Mouse (Mus musculus) kidney, embryonic 15.5 days (tissue): ENCODE measurements around the gene Olfr25. TPM values are rescaled to one million over a fixed set of nuclear protein-coding genes. Genes with fewer than 3 reads are reported as not detected.

Experiments
- ATAC-seq: fragments of 200-750 bp; cut with Nextera tagmentation; replicated peaks from 2 replicates; pipeline ENCODE4 v1.8.0; 2017; ENCODE audit warnings: moderate TSS enrichment; ENCODE audit not compliant: low FRiP score
- H3K27ac ChIP-seq: fragments of 300-500 bp; sonication (generic); 2 replicates; pipeline ENCODE4 v1.5.1; 2015; ENCODE audit warnings: mild to moderate bottlenecking, inconsistent platforms
- H3K27me3 ChIP-seq: fragments of 300-500 bp; sonication (generic); 2 replicates; pipeline ENCODE4 v1.6.1; 2015; ENCODE audit warnings: inconsistent platforms
- H3K36me3 ChIP-seq: fragments of 300-500 bp; sonication (generic); 2 replicates; pipeline ENCODE4 v1.6.1; 2015; ENCODE audit warnings: inconsistent platforms
- H3K4me1 ChIP-seq: fragments of 300-500 bp; sonication (generic); 2 replicates; pipeline ENCODE4 v1.6.1; 2015; ENCODE audit warnings: inconsistent platforms
- H3K4me2 ChIP-seq: fragments of 300-500 bp; sonication (generic); 2 replicates; pipeline ENCODE4 v1.6.1; 2015; ENCODE audit warnings: moderate library complexity, mild to moderate bottlenecking, inconsistent platforms
- H3K4me3 ChIP-seq: fragments of 300-500 bp; sonication (generic); replicated peaks from 2 replicates; pipeline ENCODE4 v1.5.1; 2015; ENCODE audit warnings: mild to moderate bottlenecking, inconsistent platforms
- H3K9ac ChIP-seq: fragments of 300-500 bp; sonication (generic); 2 replicates; pipeline ENCODE4 v1.6.1; 2015; ENCODE audit warnings: mild to moderate bottlenecking, inconsistent platforms
- H3K9me3 ChIP-seq: fragments of 300-500 bp; sonication (generic); replicated peaks from 2 replicates; pipeline ENCODE4 v1.6.1; 2016; ENCODE audit warnings: inconsistent platforms
- WGBS: fragments of 180-500 bp; shearing (Covaris S2); methylation state at CpG from one replicate; pipeline ENCODE4 v1.1.7; 2015; ENCODE audit warnings: mixed read lengths; 5-methylcytosine and 5-hydroxymethylcytosine counted together
- polyA plus RNA-seq: library from polyadenylated mRNA; unstranded; fragments of >200 nt; fragmentation: Nextera tagmentation; extraction: Ambion mirVana; gene quantifications from 2 replicates; pipeline ENCODE4 v1.2.1, GENCODE M21; 2015

The Olfr25 gene
- polyA plus RNA-seq, result not detected in 2 replicates

GRCm38 (mm10) chr9:38328760-38329159 is at the start of gene Olfr25:
Gene Olfr25, plus strand, starts transcription at chr9:38329060.
- H3K27ac ChIP-seq, result no peak within 1 kb of the TSS
- H3K27me3 ChIP-seq, result no peaks in the 10 kb centered on the region
- H3K9me3 ChIP-seq, result no peaks in the 10 kb centered on the region
- 82% methylated on average over 3 of the region's 3 CpGs for WGBS
- H3K4me2 ChIP-seq, result no peak within 1 kb of the TSS
- H3K9ac ChIP-seq, result no peak within 1 kb of the TSS
- H3K4me3 ChIP-seq, result no peak within 1 kb of the TSS
- ATAC-seq, result no peak
- no peaks in the 10 kb centered on the region for H3K4me1 ChIP-seq
- H3K36me3 ChIP-seq, result no peaks in the 10 kb centered on the region

GRCm38 (mm10) chr9:38290807-38291206 is 38.1 kb upstream of the Olfr25 start, which contains the start of gene Olfr896-ps1:
Gene Olfr896-ps1, plus strand, starts transcription at chr9:38291107.
- no peak within 1 kb of the TSS for H3K4me3 ChIP-seq
- no peaks in the 10 kb centered on the region for H3K4me1 ChIP-seq
- no peak within 1 kb of the TSS for H3K4me2 ChIP-seq
- no peaks in the 10 kb centered on the region for H3K36me3 ChIP-seq
- WGBS, result 87% methylated on average over 1 of the region's 1 CpGs
- H3K27me3 ChIP-seq, result no peaks in the 10 kb centered on the region
- no peak within 1 kb of the TSS for H3K9ac ChIP-seq
- H3K27ac ChIP-seq, result no peak within 1 kb of the TSS
- no peaks in the 10 kb centered on the region for H3K9me3 ChIP-seq
- no peak for ATAC-seq

- Histone ChIP-seq H3K27me3 (no peaks in the 10 kb centered on the region), H3K4me3 (no peak within 1 kb of the TSS)
- 95% methylated on average over 4 of the region's 4 CpGs for WGBS
These were observed 19.3 kb downstream of the Olfr25 start, which contains the start of gene Olfr898 for GRCm38 (mm10) chr9:38348111-38348510. Gene Olfr898, plus strand, starts transcription at chr9:38348411.

GRCm38 (mm10) chr9:38366596-38366995 is 37.7 kb downstream of the Olfr25 start, which contains the start of gene Olfr250:
Gene Olfr250, plus strand, starts transcription at chr9:38366896.
- ATAC-seq, result no peak
- H3K9me3 ChIP-seq, result no peaks in the 10 kb centered on the region
- WGBS, result 95% methylated on average over 2 of the region's 2 CpGs
- H3K27ac ChIP-seq, result no peak within 1 kb of the TSS
- no peak within 1 kb of the TSS for H3K4me3 ChIP-seq
- H3K4me1 ChIP-seq, result no peaks in the 10 kb centered on the region
- H3K4me2 ChIP-seq, result no peak within 1 kb of the TSS
- no peaks in the 10 kb centered on the region for H3K36me3 ChIP-seq
- H3K9ac ChIP-seq, result no peak within 1 kb of the TSS
- no peaks in the 10 kb centered on the region for H3K27me3 ChIP-seq

More at GRCm38 (mm10) chr9:38348111-38348510, 19.3 kb downstream of the Olfr25 start, which contains the start of gene Olfr898:
- no peak within 1 kb of the TSS for H3K4me2 ChIP-seq
- H3K36me3 ChIP-seq, result no peaks in the 10 kb centered on the region
- no peak within 1 kb of the TSS for H3K9ac ChIP-seq
- ATAC-seq, result no peak
- H3K4me1 ChIP-seq, result no peaks in the 10 kb centered on the region
- H3K27ac ChIP-seq, result no peak within 1 kb of the TSS
- H3K9me3 ChIP-seq, result no peaks in the 10 kb centered on the region

- Histone ChIP-seq H3K4me3 (no peak within 1 kb of the TSS), H3K4me1 (no peaks in the 10 kb centered on the region), H3K27me3 (no peaks in the 10 kb centered on the region), H3K9me3 (no peaks in the 10 kb centered on the region), H3K4me2 (no peak within 1 kb of the TSS), H3K9ac (no peak within 1 kb of the TSS), H3K27ac (no peak within 1 kb of the TSS), H3K36me3 (no peaks in the 10 kb centered on the region)
- no peak for ATAC-seq
- WGBS, result 61% methylated on average over 2 of the region's 2 CpGs
These were observed 47.9 kb downstream of the Olfr25 start, which contains the start of gene Olfr251 for GRCm38 (mm10) chr9:38376786-38377185. Gene Olfr251, plus strand, starts transcription at chr9:38377086.

Other genes with a start within 250 kb of the Olfr25 start
- not detected in 2 replicates for gene Olfr887, start 245.0 kb upstream of the Olfr25 start, polyA plus RNA-seq
- not detected in 2 replicates for gene Olfr888, start 220.9 kb upstream of the Olfr25 start, polyA plus RNA-seq
- gene Olfr889, start 213.9 kb upstream of the Olfr25 start, polyA plus RNA-seq, result 0.06 and 0.08 TPM in 2 replicates
- not detected in 2 replicates for gene Olfr890, start 186.5 kb upstream of the Olfr25 start, polyA plus RNA-seq
- not detected in 2 replicates for gene Olfr891, start 148.2 kb upstream of the Olfr25 start, polyA plus RNA-seq
- gene Olfr893, start 120.7 kb upstream of the Olfr25 start, polyA plus RNA-seq, result not detected in 2 replicates
- not detected in 2 replicates for gene Olfr894, start 111.0 kb upstream of the Olfr25 start, polyA plus RNA-seq
- gene Olfr143, start 76.3 kb upstream of the Olfr25 start, polyA plus RNA-seq, result not detected in 2 replicates
- not detected in 2 replicates for gene Olfr895, start 61.2 kb upstream of the Olfr25 start, polyA plus RNA-seq
- not detected in 2 replicates for gene Olfr896-ps1, start 38.0 kb upstream of the Olfr25 start, polyA plus RNA-seq
- gene Olfr898, start 19.4 kb downstream of the Olfr25 start, polyA plus RNA-seq, result not detected in 2 replicates
- gene Olfr250, start 37.8 kb downstream of the Olfr25 start, polyA plus RNA-seq, result not detected in 2 replicates
- gene Olfr251, start 48.0 kb downstream of the Olfr25 start, polyA plus RNA-seq, result not detected in 2 replicates
- gene Olfr147, start 72.6 kb downstream of the Olfr25 start, polyA plus RNA-seq, result not detected in 2 replicates
- gene Olfr901, start 100.4 kb downstream of the Olfr25 start, polyA plus RNA-seq, result not detected in 2 replicates
- gene Olfr902, start 118.6 kb downstream of the Olfr25 start, polyA plus RNA-seq, result not detected in 2 replicates
- gene Olfr904, start 134.1 kb downstream of the Olfr25 start, polyA plus RNA-seq, result not detected in 2 replicates
- gene Olfr905, start 142.0 kb downstream of the Olfr25 start, polyA plus RNA-seq, result not detected in 2 replicates
- gene Olfr906, start 158.0 kb downstream of the Olfr25 start, polyA plus RNA-seq, result not detected in 2 replicates
- not detected in 2 replicates for gene Olfr907, start 166.7 kb downstream of the Olfr25 start, polyA plus RNA-seq
- not detected in 2 replicates for gene Olfr911-ps1, start 192.5 kb downstream of the Olfr25 start, polyA plus RNA-seq
- not detected in 2 replicates for gene Olfr910, start 208.8 kb downstream of the Olfr25 start, polyA plus RNA-seq